Mouse (Mus musculus): Measurements from ENCODE around the gene Nkx2-3. TPM values are rescaled to one million over a fixed set of nuclear protein-coding genes. Genes with fewer than 3 reads are reported as not detected.
A peak's percentile ranks its signal among the peaks of the same experiment; 100 is the strongest.

The Nkx2-3 gene
- polyA plus RNA-seq (2015; fragmentation: Nextera tagmentation; extraction: Ambion mirVana), result not detected in 2 replicates

DNA sequence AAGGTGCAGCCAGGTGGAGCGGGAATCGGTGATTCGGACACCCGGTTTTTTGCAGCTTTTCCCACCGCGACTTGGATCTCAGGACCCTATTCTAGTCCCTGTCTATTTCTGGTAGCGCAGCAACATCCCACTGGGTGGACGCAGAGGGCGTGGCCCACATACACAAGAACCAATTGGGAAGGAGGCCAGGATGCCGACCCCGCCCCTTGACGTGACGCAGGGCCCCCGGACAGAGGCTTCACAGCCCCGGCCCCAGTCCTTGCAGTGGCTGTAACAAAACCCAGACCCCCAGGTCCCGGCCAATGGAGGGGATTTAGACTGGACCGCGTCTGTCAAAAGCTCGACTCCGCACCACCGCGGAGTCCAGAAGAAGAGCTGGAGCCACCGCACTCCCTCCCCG lies at the start of gene Nkx2-3:
Gene Nkx2-3, plus strand, starts transcription at position 275 of the 400 bp plus-strand sequence.
- DNase-seq (ENCODE audit: low spot score), result no peak

DNA sequence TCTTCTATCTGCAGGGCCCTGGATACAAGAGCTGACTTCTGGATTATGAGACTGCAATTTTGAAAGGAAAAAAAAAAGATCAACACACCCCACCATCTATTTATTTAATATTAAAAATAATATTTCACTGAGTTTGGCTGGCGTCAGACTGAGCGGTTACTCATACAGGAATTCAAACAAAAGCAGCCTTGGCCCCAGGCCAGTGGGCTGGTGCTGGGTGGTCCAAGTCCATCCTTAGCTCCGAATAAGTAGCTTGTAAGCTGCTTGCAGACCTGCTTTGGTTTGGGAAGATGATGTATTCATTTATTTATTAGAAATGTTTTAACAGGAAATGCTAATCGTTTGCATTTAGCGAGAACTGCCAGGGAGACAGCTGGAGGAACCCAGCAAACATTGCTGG lies 49.0 kb upstream of the Nkx2-3 start:
- no peak for DNase-seq (ENCODE audit: low spot score)

DNA sequence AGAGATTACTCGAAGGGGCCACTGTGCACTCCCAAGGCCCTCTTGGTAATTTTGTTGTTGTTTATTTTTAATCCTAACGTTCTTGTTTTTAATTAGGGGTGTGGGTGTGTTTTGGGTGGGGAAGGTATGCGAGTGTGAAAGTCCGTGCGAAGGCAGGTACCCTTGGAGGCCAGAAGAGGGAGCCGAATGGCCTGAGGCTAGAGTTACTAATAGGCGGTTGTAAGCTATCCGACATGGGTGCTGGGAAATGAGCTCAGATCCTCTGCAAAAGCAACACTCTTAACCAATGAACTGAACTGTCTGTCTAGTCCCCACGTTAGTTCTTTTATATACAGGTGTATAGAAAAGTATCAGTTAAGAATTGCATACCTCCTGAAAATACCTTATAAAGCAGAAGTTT lies 43.8 kb upstream of the Nkx2-3 start:
- DNase-seq (ENCODE audit: low spot score), result no peak

DNA sequence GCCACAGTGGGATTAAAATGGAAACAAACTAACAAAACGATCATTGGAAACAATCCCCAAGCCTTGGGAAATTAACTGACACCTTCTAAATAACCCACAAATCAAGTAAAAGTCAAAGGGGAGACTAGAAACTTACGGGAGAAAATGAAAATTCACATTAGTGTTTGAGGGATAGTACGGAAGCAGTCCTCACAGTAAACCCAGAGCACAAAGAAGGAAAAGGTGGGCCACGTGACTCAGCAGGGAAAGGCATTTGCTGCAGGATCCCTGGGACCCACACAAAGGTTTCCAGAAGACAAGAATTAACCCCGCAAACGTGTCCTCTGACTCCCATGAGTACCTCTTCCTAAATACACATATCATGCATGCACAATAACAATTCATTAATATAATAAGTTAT lies 43.0 kb upstream of the Nkx2-3 start:
- no peak for DNase-seq (ENCODE audit: low spot score)

DNA sequence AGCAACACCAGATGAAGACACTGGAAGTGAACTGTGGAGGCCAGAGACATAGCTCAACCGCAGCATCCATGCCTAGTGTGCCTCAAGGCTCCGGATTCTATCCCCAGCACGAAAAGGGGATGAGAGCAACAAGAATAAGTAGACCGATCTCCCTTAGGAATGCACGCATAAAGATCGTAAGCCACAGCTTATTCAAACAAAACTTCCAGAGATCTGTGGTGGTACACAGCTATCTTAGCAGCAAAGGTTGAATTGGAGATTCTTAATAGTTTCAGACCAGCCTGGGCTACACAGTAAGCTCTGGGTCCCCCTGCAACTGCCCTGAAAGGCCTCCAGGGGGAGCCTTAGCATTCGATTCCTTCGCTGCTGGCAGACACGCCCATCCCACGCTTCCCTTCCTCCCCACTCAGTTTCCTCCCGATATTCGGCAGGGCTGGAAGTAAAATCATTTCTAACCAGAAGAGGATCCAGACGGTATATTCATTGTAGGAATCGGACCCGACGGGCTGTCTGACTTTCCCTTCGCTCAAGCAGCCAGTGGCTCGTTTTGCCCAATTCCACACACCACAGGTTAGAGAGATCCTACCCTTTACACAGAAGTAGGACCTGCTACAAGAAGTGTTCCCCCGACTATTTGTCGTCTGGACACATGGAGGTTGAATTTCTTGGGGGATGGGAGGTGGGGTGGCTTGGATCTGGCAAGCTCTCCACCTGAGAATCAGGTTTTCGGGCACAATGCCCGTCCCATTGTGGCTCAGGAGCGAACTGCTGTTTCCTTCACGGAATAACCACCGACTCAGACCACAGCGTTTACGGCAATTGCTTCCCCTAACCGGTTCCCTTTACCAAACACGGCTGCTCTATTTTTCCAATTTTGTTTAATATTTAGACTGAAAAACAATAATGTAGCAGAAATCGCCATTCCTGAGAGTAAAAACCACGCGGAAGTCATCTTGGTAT lies 41.0 kb upstream of the Nkx2-3 start:
- peak; percentile 69 for DNase-seq (ENCODE audit: low spot score)

DNA sequence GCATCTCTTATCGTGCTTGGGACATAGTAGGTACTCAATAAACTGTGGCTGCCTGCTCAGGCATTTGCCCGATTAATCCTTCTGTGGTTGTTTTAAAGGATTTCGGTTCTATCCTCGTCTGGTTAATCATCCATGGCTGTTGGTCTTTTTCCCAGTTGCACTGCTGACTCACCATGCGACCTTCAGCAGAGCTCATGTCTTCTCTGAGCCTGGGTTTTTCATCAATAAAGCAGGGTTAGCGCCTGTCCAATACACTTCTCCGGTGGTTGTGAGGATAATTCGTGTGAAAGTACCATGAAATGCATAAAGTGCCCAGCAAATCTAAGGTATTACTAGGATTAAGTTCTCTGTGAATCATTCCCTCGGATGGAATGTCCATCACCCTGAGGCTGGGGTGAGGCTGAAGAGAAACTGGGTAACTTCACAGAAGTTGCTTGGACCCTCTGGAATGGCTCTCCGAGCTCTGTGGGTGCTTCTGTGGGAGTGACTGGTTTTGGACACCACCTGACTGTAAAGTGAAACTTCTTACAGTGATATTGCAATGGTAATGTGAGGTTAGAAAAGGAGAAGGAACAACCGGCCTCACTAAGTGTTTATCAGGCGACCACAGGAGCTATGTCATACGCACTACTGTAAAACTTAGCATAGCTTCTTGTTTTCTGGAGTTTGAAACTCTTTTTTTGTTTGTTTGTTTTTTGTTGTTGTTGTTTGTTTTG lies 32.9 kb upstream of the Nkx2-3 start:
- DNase-seq (ENCODE audit: low spot score), result no peak

DNA sequence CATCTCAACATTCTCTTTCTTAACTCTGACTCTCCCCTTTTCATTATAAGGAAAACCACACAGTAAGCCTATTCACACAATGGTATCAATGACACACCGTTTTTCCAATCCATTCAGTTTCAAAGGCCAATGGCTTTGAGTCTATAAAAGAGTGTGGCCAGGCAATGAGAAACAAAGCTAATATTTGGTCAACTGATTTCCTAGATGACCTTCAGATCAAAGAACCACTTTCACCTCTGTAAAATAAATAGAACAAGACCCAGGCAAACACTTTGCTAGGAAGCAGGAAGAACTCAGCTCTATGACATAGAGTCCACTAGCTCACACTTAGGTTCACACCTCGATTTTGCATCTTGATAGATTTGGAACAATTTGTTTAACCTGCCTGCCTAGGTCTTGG lies 30.9 kb upstream of the Nkx2-3 start:
- DNase-seq (ENCODE audit: low spot score), result no peak

DNA sequence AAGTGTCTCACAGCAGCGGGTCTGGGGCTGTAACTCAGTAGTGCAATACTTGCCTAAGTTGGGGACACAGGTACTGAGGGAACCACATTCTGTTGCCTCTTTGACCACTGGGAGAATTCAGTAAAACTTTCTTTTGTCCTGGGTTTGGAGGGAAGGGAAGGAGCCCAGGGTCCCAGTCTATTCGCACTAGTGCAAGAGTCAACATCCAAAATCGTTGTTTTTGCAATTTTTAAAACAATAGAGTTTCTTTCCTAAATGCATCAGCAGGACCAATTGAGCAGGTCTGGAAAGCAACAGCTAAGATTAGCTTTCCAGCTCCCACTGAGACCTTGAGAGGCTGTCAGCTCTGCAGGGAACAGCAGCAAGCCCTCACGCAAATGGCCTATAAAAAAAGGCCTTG lies 28.9 kb upstream of the Nkx2-3 start:
- no peak for DNase-seq (ENCODE audit: low spot score)

DNA sequence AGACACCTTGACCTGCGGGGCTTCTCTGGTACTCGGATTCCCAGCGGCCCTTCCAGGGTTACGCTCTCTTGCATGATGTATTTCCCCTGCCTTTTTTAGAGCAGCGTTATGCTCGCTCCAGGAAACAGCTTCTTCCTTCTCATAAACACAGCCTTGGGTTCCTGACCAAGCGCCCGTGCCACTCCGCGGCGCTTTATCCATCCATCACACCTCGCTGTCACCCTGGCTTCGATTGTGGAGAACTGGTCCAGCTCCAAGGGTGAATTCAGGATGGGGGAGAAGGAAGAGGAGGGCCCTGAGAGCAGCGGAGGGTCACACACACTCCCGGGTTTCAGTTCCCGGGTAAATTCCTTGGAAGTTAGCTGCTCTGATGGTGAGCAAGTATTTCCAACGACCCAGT lies 28.5 kb upstream of the Nkx2-3 start:
- no peak for DNase-seq (ENCODE audit: low spot score)

DNA sequence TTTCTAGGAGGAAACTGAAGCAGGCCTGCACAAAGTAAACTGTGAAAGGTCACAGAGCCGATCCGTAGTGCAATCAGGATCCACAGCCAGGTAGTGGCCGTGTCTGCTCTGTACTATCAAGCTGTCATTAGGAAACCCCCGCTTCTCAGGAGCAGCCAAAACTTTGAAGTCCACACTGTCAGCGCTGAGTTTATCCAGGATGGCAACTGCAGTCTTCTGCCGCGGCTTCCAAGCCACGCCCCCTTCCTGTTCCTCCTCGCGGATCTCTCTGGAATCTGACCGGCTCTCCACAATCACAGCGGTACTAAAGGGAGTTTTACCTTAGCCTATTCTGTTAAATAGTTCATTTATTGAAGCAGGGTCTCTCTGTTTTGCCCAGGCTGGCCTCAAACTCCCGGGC lies 27.3 kb upstream of the Nkx2-3 start:
- DNase-seq (ENCODE audit: low spot score), result no peak

DNA sequence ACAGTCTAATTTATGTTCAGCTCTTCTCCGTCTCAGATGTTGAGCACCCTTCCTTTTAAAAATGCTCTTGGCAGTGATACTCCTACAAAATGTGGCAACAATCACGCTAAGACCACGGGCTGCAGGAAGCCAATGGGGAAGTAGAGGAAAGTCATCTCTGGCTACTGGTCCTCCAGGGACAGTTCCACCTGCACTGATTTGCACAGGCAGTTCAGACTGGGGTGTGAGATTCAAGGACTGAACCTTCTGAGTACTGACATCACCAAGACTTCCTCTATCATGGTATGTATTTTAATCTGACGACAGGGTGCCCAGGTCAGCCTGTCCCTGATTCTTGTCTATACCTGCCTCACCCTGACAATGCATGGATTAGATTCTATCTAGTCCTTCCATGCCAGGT lies 20.1 kb upstream of the Nkx2-3 start:
- no peak for DNase-seq (ENCODE audit: low spot score)

DNA sequence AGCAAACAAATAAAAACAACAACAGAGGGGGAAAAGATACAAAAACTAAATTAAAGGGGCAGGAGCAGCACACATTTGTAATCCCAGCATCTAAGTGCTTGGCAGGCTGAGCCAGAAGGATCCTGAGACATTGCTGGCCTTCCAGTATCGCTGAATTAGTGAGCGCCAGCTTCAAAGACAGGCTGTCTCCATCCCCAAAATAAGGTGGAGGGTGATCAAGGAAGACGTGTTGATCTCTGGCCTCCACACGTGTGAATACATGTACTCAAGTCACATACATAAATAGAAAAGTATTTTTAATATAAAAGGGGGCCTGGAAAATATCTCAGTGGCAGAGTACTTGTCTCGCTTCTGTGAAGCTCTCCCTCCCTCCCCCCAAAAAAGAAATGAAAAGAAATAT lies 15.1 kb upstream of the Nkx2-3 start:
- DNase-seq (ENCODE audit: low spot score), result no peak

DNA sequence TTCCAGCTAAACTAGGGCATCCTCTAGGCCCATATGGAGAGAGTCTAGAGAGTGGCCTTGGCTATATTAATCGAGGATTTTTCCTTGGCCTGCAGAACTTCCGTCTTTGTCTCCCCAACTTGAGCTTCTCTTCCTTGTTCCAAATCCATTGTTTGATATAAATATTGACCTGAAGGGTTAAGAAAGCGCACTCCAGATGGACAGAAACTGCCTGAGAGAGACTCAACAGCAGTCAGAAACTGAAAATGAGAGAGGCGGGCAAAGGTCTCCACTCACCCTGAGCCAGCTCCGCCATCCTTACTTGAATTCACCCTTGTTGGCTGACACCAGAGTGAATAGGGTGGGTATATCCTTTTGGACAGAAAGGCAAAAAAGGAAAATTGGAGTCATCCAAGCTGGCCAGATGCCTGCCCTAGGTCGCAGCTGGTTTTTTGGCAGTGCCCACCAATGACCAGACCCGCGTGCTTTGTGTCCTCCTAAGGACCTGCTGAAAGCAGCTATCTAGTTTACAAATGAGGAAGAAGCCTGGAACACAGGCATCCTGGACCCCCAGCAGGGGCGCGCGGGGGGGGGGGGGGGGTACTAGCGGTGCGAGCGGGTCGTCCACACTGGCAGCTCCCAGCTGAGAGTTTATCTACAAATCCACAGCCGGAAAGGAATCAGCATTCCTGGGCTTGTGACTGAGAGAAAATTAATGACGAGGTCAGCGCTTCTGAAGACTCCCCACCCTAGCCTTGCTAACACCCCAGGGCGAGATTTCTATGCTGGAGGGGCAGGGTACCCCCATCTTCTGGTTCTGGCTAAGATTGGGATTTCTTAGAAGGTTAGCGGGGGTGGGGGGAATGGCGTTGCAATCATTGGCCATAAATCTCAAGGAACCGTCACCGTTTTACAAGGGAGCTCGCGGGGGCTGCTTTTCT lies 13.1 kb upstream of the Nkx2-3 start:
- no peak for DNase-seq (ENCODE audit: low spot score)

DNA sequence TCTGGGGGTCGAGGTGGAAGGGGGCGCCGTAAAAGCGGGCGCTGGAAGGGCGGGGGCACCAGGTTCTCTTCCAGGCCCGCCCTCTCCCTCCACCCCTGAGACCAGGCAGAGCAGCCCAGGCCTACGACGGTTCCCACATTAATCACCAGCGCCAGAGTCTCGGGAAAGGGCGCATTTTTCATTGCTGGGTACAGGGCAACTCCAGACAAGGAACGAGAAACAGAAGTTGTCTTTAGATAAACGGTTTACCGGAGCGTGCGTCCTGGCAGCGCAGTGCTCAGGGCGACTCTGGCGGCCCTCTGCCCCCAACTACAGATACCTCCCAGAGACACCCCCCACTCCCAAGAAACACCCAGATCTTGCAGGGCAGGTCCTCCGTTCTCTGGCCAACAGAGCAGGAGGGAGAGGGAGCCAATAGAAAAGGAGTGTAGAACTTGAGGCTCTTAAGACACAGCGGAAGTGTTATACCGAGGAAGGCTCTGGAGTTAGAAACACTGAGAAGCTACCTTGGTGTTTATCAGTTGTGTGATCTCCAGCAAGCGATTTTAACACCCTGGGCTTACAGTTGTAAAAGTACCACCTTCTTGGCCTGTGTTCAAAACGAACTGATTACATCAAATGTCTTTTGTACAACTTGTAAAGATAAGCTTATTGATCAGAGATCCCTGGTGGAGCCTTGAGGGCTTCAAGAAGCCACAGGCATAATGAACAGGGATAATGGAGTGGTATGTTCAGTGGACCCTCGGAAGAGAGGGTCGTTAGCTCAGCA lies 12.2 kb upstream of the Nkx2-3 start:
- DNase-seq (ENCODE audit: low spot score), result no peak

DNA sequence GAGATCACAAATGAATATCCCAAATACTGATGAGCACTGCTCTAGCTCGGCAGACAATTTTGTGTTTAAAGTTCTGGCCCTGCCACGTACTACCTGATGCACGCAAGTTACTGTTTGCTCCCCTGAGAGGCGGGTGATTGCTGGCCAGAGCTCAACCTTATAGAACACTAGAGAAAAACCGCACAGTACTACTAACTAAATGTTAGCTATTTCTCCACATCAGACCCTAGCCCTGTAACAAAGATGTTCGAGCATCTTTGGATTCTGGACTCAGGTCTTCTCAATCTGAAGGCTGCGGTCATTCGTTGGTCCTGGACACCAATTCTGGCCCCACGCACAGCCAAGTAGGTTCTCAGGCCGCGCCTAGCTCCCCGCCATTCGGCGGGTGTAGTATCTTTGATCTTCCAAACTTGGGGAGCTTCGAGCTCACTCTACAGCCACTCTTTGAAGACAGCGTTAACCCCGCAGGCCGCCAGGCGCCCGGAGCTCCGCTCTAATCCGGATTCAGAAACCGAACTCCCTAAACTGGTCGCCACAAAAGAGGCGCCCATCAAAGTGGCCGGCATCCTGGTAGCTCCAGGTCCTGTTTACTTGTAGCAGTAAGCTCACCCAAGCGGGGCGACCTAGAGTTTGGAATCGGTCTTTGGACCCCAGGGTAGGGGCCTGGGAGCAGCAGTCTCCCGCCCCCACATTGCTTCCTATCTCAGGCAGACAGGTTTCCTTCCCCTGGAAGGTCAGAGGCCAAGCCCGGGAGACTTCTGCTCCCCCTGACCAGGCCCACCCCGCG lies 11.4 kb upstream of the Nkx2-3 start:
- DNase-seq (ENCODE audit: low spot score), result no peak

DNA sequence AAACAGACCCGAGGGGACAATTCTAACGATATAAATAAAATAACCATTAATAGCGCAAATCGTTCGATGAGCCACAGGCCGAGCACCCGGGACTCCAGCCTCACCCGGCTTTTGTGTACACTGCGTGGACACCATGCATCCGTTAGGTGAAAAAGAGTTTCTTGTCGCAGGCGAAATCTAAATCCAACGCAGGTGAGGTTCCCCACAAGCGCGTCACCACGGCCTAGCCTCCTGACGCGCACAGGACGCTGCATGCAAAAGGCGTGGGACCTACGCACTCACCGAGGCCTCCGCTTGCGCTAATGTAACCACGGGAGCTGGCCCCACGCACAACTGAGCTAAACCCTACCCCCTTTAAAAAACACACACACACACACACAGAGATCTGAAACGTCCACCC lies 10.7 kb upstream of the Nkx2-3 start:
- no peak for DNase-seq (ENCODE audit: low spot score)

DNA sequence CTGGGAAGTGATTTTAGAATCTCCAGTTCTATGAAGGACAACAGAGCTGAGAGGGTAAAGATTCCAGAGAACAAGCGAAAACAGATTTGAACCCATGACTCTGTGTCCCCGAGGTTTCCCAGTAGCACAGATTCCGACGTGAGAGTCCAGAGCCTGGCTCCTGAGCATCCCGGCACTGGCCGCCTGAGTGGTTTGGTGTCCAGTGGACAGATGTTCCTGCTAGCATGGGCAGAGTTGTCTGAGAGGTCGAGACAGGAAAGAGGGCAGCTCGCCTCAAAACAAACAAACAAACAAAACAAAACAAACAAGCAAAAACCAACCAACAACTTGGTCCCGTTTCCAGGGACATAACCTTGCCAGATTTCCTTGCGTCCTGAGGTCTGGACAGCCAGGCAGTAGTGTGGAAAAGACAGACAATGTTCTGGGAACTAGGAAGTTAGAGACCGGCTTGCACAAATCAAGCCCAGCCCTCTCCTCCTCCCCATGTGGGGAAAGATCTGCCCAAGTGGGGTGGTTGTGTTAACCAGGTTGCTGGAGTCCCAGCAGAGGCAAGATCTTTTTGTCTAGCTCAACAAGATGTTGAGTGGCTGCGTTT lies 10.0 kb upstream of the Nkx2-3 start:
- DNase-seq (ENCODE audit: low spot score), result no peak

DNA sequence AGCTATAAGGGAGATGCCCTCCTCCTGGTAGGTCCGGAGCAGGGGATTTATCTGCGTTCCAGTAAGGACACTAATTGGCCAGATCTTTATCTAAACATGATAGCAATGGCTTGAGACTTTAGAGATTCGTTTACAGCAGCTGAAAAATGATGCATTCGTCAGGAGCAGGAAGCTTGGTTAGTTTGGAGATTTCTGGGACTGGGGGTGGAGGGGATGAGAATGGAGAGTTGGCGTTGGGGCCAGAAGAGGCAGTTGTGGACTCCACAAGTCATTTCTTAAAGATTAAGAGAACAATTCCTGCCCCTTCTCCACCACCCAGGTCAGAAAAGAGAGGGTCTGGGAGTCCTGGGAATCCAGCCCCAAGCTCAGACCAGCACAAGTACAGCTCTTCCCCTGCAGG lies 8.6 kb upstream of the Nkx2-3 start:
- DNase-seq (ENCODE audit: low spot score), result no peak

DNA sequence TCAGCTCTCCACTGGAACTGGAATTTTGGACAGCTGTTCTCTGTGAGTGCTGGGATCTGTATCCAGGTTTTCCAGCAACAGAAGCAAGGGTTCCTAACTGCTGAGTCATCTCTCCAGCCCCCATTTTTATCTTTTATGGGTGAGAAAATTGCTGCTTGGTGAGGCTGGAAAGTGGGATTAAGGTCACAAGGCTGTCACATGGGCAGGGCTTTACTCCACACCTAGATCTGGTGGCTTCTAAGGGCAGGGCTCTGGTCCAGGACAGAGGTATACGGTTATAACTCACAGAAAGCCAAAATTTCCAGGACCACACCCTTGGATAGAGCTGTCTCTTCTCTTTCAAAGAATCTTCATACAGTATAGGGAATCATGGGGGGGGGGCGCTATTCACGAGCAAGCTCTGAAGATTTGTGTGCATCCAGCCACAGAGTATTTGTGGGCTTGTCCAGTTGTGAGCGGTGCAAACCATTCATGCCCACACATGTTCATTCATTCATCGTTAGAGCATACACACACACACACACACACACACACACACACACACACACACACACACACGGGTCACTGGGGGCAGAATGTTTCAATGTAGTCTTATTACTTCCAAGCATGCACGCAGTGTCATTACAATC lies 7.5 kb upstream of the Nkx2-3 start:
- no peak for DNase-seq (ENCODE audit: low spot score)

Data from thymus, postnatal 0 days (tissue).